Mouse (Mus musculus) midbrain, embryonic 11.5 days (tissue): Measurements from ENCODE around the gene Mars. TPM values are rescaled to one million over a fixed set of nuclear protein-coding genes. Genes with fewer than 3 reads are reported as not detected.
"Not testable (repeated sequence)": the region's sequence is repeated elsewhere in the genome, so short reads cannot be mapped to it uniquely, and the experiment has no call there.

Source experiments
- ATAC-seq: fragments of 200-750 bp; cut with Nextera tagmentation; 2 replicates; pipeline ENCODE4 v1.8.0; 2017; ENCODE audit warnings: moderate TSS enrichment, moderate library complexity; ENCODE audit not compliant: low FRiP score
- DNase-seq: peaks from one replicate; pipeline ENCODE4 v3.0.0; 2015; ENCODE audit warnings: low spot score; ENCODE audit errors: missing footprints
- H3K27ac ChIP-seq: fragments of 300-500 bp; sonication (generic); 2 replicates; pipeline ENCODE4 v1.5.1; 2014; ENCODE audit warnings: low read depth, low read length
- H3K27me3 ChIP-seq: fragments of 300-500 bp; sonication (generic); 2 replicates; pipeline ENCODE4 v1.6.1; 2014; ENCODE audit warnings: mild to moderate bottlenecking, low read length, moderate library complexity, mixed read lengths; ENCODE audit not compliant: control insufficient read depth, insufficient read depth
- H3K36me3 ChIP-seq: fragments of 300-500 bp; sonication (generic); 2 replicates; pipeline ENCODE4 v1.6.1; 2014; ENCODE audit warnings: mild to moderate bottlenecking, low read length, moderate library complexity, mixed read lengths; ENCODE audit not compliant: control insufficient read depth, insufficient read depth
- H3K4me1 ChIP-seq: fragments of 300-500 bp; sonication (generic); 2 replicates; pipeline ENCODE4 v1.6.1; 2014; ENCODE audit warnings: low read length; ENCODE audit not compliant: control insufficient read depth, insufficient read depth
- H3K4me2 ChIP-seq: fragments of 300-500 bp; sonication (generic); 2 replicates; pipeline ENCODE4 v1.6.1; 2014; ENCODE audit warnings: mild to moderate bottlenecking, moderate library complexity
- H3K4me3 ChIP-seq: fragments of 300-500 bp; sonication (generic); 2 replicates; pipeline ENCODE4 v1.5.1; 2014; ENCODE audit warnings: low read depth, low read length
- H3K9ac ChIP-seq: fragments of 300-500 bp; sonication (generic); 2 replicates; pipeline ENCODE4 v1.6.1; 2014; ENCODE audit warnings: low read length
- H3K9me3 ChIP-seq: fragments of 300-500 bp; sonication (generic); 2 replicates; pipeline ENCODE4 v1.6.1; 2016; ENCODE audit warnings: low read length; ENCODE audit not compliant: control insufficient read depth
- WGBS: fragments of 180-500 bp; shearing (Covaris S2); extraction: QIAGEN DNeasy Blood & Tissue Kit; methylation state at CpG from one replicate; pipeline ENCODE4 v1.1.7; 2014; 5-methylcytosine and 5-hydroxymethylcytosine counted together
- polyA plus RNA-seq: library from polyadenylated mRNA; unstranded; fragments of >200 nt; fragmentation: Nextera tagmentation; extraction: Ambion mirVana; gene quantifications from 2 replicates; pipeline ENCODE4 v1.2.1, GENCODE M21; 2014

Mars gene
- polyA plus RNA-seq, 1 experiment from 2014 or later, result 185 TPM

DNA sequence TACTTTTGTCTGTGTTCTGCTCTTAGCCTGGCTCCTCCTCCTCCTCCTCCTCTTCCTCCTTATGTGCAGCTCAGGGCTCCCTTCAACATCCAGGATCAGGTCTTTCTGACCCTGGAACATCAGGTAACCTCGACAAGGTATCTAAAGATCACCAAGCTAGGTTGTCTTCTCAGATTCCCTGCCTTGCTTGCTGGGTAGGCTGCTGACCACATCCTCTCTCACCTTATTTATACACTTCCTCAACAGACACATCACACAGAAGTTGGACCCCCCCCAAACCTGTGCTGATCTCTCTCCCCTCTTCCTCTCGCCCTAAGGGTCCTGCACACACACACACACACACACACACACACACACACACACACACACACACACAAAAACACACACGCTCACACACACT lies 10.0 kb upstream of the Mars start, which contains the start of gene Arhgap9:
Arhgap9 (plus strand) TSS at position 344 of the 400 bp plus-strand sequence.
- H3K27ac ChIP-seq, result no peak within 1 kb of the TSS
- H3K9ac ChIP-seq, result no peak within 1 kb of the TSS
- H3K9me3 ChIP-seq, result no peaks in the 10 kb centered on the region
- no peak for DNase-seq
- H3K4me2 ChIP-seq, result no peak within 1 kb of the TSS
- no peaks in the 10 kb centered on the region for H3K36me3 ChIP-seq
- H3K4me1 ChIP-seq, result peaks cover 8% of the 10 kb centered on the region
- peaks cover 24% of the 10 kb centered on the region for H3K27me3 ChIP-seq
- no peak within 1 kb of the TSS for H3K4me3 ChIP-seq
- no peak for ATAC-seq
- WGBS, result 77% methylated on average over 3 of the region's 3 CpGs

DNA sequence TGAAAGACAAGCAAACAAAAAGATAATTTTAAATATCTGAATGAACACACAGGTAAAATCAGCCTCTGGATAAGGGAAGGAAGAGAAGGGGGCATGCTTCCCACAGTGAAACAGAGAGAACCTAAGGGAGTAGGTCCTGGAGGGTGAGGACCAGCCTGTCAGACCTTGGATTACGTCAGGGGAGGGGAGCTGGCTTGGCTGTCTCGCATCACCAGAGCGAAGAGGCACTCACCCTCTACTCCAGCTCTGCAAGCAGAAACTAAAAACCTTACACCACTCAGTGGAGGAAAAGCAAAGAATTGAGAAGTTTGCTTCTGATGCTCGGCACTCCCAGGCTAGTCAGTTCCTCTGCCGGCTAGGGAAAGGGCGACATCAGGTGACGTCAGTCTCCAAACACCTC lies 8.4 kb upstream of the Mars start:
- Histone ChIP-seq H3K4me1 (no peaks in the 10 kb centered on the region), H3K4me3 (no peak overlapping the region), H3K9me3 (no peaks in the 10 kb centered on the region), H3K9ac (no peak overlapping the region), H3K27ac (no peak overlapping the region), H3K4me2 (no peak overlapping the region), H3K36me3 (no peaks in the 10 kb centered on the region), H3K27me3 (peaks cover 8% of the 10 kb centered on the region)
- DNase-seq (peak; percentile 53), ATAC-seq (no peak)
- WGBS, result 77% methylated on average over 7 of the region's 7 CpGs

DNA sequence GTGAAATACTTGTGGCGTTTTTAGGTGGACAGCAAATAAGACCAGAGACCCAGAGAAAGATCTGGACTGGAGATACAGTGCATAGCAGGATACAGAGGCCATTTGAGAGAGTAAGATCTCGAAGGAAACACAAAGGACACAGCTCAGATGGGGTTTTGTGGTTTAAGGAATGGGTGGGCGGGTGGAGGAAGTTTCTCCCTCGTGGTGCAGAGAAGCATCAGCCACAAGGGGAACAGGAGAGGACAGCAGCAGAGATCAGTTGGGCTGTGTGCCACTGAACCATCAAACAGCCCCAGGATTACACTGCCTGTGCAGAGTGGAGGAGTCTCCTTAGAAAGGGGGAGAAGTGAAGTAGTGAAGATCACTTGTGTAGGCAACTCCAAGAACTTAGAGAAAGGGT lies 6.4 kb upstream of the Mars start:
- DNase-seq, result peak; percentile 64

GRCm38 (mm10) chr10:127317277-127317676 lies 5.7 kb upstream of the Mars start:
- H3K9ac ChIP-seq, result no peak overlapping the region
- no peaks in the 10 kb centered on the region for H3K36me3 ChIP-seq
- H3K4me3 ChIP-seq, result no peak overlapping the region
- no peaks in the 10 kb centered on the region for H3K4me1 ChIP-seq
- 73% methylated on average over 2 of the region's 2 CpGs for WGBS
- ATAC-seq (no peak), DNase-seq (peak; percentile 33)
- H3K4me2 ChIP-seq, result no peak overlapping the region
- no peak overlapping the region for H3K27ac ChIP-seq
- H3K27me3 ChIP-seq, result no peaks in the 10 kb centered on the region
- H3K9me3 ChIP-seq, result no peaks in the 10 kb centered on the region

More for the DNA sequence above, 6.4 kb upstream of the Mars start:
- H3K9ac ChIP-seq, result no peak overlapping the region
- H3K4me3 ChIP-seq, result no peak overlapping the region
- no peaks in the 10 kb centered on the region for H3K27me3 ChIP-seq
- no peaks in the 10 kb centered on the region for H3K9me3 ChIP-seq
- no peaks in the 10 kb centered on the region for H3K36me3 ChIP-seq
- no peak for ATAC-seq
- no peak overlapping the region for H3K27ac ChIP-seq
- no peaks in the 10 kb centered on the region for H3K4me1 ChIP-seq
- no peak overlapping the region for H3K4me2 ChIP-seq
- WGBS, result 49% methylated on average over 4 of the region's 4 CpGs

DNA sequence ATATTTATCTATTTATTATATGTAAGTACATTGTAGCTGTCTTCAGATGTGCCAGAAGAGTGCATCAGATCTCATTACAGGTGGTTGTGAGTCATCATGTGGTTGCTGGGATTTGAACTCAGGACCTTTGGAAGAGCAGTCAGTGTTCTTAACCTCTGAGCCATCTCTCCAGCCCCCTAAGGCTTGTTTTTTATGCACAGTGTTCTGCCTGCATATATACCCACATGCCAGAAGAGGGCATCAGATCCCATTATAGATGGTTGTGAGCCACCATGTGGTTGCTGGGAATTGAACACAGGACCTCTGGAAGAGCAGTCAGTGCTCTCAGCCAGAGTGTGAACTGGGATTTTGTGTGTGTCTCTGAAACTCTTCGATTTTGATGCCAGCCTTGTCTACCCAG lies 3.4 kb upstream of the Mars start:
- DNase-seq, H3K9ac ChIP-seq, H3K4me3 ChIP-seq, H3K9me3 ChIP-seq, H3K36me3 ChIP-seq, H3K27ac ChIP-seq, H3K4me2 ChIP-seq, H3K27me3 ChIP-seq, ATAC-seq, H3K4me1 ChIP-seq: not testable (repeated sequence)
- WGBS, result 77% methylated on average over 1 of the region's 1 CpGs

- ATAC-seq, H3K4me3 ChIP-seq, H3K9me3 ChIP-seq, H3K4me1 ChIP-seq, H3K9ac ChIP-seq, H3K27me3 ChIP-seq, H3K4me2 ChIP-seq, H3K36me3 ChIP-seq, H3K27ac ChIP-seq: not testable (repeated sequence)
- peak; percentile 31 for DNase-seq
- 84% methylated on average over 5 of the region's 5 CpGs for WGBS
Observed at GRCm38 (mm10) chr10:127313516-127313915, 1.9 kb upstream of the Mars start.

- WGBS, result 78% methylated on average over 4 of the region's 4 CpGs
- Histone ChIP-seq H3K27me3 (no peaks in the 10 kb centered on the region), H3K4me2 (no peak overlapping the region), H3K4me3 (no peak overlapping the region), H3K9ac (no peak overlapping the region), H3K9me3 (no peaks in the 10 kb centered on the region), H3K4me1 (peaks cover 8% of the 10 kb centered on the region), H3K27ac (no peak overlapping the region), H3K36me3 (peaks cover 7% of the 10 kb centered on the region)
- no peak for DNase-seq
- ATAC-seq, result no peak
Observed at GRCm38 (mm10) chr10:127312858-127313257, 1.3 kb upstream of the Mars start.

- no peak overlapping the region for H3K27ac ChIP-seq
Observed at GRCm38 (mm10) chr10:127312356-127312676, 730 bp upstream of the Mars start.

GRCm38 (mm10) chr10:127310523-127311475 lies 787 bp downstream of the Mars start:
- ATAC-seq (peak; percentile 62), DNase-seq (peak; percentile 67)
- Histone ChIP-seq H3K9ac (peak overlapping the region; percentile 83), H3K4me2 (peak overlapping the region; percentile 77), H3K27me3 (no peaks in the 10 kb centered on the region), H3K27ac (peak overlapping the region; percentile 54; the same call in 1 of the 2 replicates), H3K36me3 (peaks cover 21% of the 10 kb centered on the region), H3K4me3 (peak overlapping the region; percentile 80), H3K4me1 (peaks cover 8% of the 10 kb centered on the region), H3K9me3 (no peaks in the 10 kb centered on the region)
- WGBS, result 39% methylated on average over 23 of the region's 23 CpGs

More at GRCm38 (mm10) chr10:127312356-127312676, 730 bp upstream of the Mars start:
- peak overlapping the region; percentile 83 for H3K9ac ChIP-seq
- no peaks in the 10 kb centered on the region for H3K27me3 ChIP-seq
- peak overlapping the region; percentile 77 for H3K4me2 ChIP-seq
- ATAC-seq (peak; percentile 49), DNase-seq (peak; percentile 98)
- no peaks in the 10 kb centered on the region for H3K9me3 ChIP-seq
- peak overlapping the region; percentile 80 for H3K4me3 ChIP-seq
- peaks cover 10% of the 10 kb centered on the region for H3K36me3 ChIP-seq
- WGBS, result under 1% methylated on average over 4 of the region's 4 CpGs
- H3K4me1 ChIP-seq, result peaks cover 8% of the 10 kb centered on the region
